Mouse (Mus musculus) fat pad, adult 2 months (tissue): ENCODE results near the gene Mylk3.

Experiments
- DNase-seq: peaks from one replicate; pipeline ENCODE4 v3.0.0-alpha.2; 2011; ENCODE audit warnings: low read depth, low spot score; ENCODE audit errors: extremely low read depth

Gene Mylk3

DNA sequence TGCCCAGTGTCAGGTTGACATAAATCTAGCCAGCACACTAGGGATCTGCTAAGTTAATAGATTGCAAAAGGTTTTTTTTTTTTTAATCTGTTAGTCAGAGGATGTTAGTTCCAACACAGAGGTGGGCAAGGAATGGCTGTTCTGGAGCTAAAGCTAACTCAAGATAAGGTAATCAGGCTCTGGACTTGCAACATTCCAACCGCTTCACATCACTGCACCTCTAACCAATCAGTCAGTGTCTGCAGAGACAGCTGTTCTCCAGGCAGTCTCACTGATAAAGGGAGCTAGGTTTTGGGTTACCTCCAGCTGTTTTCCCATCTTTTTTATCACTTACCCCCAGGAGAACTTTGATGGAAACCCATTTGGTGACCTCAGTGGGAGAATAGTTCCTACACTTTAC lies 5.3 kb upstream of the Mylk3 start:
- no peak for DNase-seq

DNA sequence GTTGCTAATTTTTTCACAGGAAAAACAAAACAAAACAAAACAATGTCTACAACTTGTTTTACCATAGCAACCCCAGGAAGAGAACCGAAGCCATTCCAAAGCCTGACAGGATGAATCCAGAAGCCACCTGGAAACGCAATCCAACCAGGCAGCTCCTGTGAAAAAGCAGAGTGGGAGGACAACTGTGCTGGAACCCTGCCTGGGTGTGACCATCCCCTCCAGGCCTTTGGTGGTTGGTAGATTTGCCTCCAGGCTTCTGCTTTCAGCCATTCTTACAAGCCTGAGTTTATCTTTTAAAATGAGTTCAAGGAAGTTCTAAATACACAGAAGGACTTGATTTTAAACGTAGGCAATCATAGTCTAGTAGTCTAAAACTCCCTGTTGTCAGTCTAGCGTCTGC lies 4.2 kb downstream of the Mylk3 start:
- DNase-seq, result no peak

DNA sequence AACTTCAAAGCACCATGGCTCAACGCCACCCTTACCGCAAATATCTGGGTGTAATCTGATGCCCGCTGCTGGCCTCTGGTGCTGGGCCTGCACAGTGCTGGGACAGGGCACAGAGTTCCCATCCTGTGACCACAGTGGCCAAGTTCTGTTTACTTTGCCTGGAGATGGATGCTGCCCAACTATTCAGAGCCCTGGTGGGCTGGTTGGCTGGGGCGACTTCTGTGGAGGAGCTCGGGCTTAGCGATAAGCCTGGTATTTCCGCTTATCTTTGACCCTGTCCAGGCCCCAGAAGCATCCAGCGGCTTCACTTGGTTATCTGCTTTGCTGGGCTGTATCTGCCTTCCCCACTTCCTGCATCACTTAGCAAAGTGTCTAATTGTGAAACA lies 5.3 kb downstream of the Mylk3 start:
- no peak for DNase-seq

DNA sequence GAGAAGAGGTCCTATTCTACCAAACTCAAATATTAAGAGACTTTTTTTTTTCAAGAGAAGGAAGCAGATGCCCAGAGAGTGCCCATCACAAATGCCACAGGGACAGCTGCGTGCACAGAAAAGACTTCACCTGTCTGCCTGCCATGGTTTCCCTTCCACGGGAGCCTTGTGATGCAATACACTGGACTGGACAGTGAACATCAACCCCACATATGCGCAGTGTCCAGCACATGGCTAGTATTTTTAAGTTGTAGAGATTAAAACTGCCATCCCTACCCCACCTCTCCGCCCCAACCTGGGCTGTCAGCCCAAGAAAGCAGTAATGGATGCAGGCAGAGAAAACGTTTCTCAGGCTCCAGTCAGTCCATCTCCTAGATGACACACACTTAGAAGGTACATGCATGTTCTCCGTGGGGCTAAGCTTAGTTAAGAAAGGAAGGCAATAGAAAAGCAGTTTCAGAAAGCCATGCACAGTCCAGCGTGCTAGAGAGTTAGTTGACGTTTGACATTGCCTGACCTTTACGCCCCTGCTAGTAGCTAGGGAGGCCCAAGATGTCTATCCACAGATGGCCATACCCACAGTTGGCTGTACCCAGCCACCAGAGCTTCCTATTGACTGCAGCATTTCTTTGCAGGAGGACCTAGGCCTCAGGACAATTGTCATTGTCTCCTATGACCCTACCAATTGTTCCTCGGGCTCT lies 5.9 kb downstream of the Mylk3 start:
- DNase-seq, result no peak

DNA sequence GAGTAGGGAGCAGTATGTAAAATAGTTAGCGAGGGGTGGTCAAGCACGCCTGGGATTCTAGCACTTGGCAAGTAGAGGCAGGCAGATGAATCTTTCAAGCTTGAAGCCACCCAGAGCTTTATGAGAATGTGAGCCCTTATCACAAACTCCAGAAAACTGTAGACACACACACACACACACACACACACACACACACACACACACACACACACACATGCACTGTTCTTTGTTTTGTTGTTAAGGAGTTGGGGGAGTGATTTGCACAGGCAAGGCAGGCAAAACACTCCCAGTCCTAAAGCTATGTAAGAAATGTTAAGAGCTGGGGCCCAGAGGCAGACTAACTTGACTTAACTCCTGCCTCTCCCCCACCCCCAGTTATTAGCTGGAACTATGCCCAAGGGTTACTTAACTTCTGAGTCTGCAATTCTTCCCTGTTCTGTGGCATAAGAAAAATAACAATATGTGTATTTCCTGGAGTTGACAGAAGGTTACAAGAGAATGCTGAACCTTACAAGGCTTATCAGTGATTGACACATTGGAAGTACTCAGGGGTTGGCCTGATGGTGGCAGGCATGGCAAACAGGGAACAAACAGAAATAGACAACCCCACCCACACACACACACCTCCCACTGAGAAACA lies 6.9 kb downstream of the Mylk3 start:
- DNase-seq, result no peak

DNA sequence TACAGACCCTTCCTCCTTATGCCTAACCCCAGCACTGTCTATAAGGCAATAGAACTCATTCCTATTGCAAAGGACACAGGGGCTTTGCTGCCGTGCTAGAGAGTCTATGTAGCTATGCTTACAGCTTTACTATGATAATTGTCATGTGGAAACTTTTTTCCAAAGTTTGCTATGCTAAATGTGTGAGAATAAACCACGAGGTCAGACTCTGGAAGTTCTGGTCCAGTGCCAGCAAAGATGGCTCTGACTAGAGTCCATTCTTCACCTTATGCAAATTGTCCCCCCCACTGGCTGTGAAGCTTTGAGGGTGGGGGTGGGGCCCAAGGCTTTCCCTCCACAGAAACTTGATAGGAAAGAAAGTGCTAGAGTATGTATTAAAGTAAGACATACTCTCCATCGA lies 9.6 kb downstream of the Mylk3 start:
- no peak for DNase-seq

DNA sequence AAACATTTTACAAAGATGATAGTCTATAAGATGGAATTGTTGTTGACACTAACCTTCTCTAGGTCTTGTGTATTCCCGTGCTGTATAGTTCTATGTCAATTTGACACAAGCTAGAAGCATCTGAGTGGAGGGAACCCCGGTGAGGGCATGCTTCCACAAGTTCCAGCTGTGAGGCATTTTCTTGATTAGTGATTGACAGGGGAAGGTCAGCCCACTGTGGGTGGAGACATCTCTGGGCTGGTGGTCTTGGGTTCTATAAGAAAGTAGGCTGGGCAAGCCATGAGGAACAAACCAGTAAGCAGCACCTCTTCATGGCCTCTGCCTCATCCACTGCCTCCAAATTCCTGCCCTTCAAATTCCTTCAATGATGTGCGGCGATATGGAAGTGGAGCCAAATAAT lies 11.9 kb downstream of the Mylk3 start:
- DNase-seq, result no peak

DNA sequence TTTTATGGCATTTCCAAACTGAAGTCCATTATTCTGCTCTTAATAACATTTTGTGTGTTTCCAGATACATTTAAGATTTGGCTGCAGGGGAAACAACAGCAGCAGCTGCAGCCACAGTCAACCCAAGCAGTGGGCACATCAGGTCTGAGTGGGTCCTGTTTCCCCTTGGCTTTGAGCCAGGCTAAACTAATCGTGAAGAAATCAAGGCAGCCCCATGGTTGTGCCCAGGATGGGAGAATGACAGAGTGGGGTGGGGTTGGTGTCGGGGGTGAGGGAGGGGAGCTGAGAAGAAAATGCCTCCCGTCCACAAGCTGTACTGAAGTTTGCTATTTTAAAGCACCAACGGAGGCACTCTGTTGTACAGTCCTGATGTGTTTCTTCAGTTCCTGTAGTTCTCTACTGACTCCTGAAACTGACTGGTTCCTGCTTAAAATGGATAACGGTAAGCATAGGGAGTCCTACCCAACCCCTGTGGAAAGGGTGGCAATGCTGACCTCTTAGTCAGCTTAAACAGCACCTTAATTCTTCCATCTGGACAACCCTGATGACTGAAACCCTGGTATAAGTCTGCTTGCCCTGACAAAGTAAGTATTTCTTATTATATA lies 12.6 kb downstream of the Mylk3 start:
- no peak for DNase-seq

DNA sequence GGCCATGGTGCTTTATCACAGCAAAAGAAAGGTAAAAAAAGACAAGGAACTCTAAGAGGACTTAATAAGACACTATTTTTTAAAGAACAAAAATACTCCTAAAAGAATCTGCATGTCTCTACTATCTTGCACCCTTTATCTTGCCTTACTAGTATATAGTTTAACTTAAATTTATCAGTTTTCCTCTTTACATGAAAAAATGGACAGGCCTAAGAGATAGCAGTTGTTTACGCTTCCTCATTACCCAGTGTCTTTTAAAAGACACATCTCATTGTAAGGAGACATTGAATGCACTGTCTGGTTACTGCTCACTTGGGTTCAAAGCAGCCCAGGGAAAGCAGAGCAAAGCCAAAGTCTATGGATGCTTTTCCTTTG lies 13.7 kb downstream of the Mylk3 start:
- DNase-seq, result no peak

DNA sequence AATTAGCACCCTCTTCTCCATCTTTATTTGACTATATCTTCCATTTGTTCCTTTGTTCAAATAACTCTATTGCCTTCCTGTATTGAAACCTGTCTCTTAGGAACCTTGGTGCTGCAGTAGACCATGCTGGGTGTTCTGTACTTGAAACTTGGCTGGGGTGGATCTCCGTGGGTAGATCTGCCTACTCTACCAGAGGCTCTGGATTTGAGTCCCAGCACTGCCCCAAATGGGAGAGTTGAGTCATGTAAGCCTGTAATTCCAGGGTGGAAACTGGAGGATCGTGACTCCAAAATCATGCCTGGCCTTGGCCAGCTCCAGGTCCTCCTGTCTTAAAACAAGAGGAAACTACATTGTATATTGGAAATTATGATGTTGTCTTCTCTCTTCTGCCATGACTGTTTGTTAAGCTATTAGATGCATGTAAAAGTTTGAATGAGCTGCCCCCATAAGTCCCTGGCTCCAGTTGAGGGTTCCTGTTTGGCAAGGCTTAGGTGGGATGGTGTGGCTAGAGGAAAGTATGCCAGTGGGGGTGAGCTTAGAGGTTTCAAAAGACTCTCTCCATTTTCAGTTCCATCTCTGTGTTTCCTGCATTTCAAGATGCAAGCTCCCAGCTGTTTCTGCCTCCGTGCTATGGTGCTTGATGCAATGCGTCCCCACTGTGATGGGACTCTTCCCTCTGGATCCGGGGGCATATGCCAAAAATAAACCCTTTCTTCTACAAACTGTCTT lies 14.2 kb downstream of the Mylk3 start:
- no peak for DNase-seq

DNA sequence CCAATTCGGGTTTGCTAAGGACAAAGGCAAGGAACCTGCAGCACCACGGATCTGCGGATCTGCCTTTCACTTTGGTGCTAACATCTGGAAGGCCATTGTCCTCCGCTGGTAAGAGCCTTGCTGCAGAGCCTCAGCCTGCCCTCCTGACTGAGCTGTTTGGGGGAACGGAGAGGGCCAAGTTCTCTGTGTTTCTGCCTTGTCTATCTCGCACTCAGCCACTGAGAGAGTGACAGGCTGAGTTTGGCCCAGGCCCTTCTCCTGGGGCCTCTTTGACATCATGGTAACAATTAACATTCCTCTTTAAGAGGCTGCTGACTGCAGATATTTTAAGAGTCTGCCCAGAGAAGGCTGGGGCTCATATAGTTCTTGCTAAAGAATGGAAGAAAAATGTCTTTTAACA lies 21.0 kb downstream of the Mylk3 start:
- DNase-seq, result no peak

DNA sequence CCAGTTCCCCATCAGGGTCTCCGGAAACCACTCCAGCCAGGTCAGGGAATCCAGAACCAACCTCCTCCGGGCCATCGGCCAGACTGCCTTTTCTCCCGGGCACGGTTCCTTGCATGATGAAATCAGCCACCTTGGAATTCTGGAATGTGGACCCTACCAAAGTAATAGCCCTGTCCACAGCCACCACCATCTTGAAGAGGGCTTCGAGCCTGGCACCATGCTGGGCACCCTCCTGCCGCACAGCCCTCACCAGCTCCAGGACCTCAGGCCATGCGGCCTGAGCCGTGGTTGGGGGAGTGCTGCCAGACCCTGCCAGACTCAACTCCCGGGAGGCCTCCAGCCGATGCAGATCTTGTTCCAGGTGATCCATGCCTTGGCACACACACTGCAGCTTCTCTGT lies 21.5 kb downstream of the Mylk3 start:
- DNase-seq, result no peak

DNA sequence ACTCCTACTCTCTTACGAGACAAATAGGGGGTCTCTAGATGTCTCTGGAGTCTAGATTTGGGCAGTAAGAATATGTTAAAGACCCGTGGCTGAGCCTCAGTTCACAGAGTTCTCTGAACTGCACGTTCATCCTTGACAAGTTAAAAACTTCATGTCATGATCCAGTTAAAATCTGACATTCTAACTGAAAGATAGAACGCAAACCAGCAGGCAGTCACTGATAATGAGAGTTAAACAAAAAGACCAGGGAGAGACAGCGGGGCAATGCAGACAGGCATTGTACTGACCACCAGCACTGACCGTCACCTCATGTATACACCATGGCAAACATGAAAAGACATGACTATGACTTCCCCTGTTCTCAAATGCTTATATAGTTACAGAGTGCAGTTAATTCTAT lies 22.7 kb downstream of the Mylk3 start:
- DNase-seq, result no peak

DNA sequence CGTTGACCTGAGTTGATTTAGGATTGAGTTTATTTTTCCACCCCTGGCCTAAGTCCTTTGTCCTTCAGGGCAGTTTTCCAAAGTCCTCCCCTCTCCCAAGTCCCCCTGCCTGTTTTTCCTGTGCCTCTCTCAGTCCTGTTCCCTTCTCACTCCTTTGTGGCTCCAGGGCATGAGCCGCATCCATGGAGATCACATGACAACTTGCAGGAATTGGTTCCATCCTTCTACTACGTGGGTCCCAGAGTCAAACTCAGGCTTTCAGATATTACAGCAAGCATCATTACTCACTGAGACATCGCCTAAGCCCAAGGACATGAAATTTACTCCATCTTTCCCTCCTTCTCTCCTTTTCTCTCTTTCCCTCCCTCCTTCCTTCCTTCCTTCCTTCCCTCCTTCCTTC lies 23.9 kb downstream of the Mylk3 start:
- DNase-seq, result no peak

DNA sequence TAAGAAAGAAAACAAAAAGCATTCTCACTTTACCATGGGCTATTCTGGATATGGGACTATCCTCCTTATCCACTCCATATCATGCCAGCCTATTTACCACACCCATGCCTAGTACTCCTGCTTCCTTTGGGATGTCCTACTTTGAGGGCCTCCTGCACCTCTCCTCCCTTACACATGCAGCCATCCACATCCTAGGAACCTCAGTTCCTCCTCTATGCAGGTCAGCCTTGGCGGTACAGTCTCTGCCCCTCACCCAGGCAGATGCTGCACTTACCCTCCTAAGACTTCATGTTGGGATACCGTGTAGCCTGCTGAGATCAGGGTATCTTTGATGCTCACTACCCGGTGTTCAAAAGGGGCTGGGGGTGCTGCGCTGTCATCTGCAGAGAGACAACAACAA lies 32.9 kb downstream of the Mylk3 start:
- no peak for DNase-seq

DNA sequence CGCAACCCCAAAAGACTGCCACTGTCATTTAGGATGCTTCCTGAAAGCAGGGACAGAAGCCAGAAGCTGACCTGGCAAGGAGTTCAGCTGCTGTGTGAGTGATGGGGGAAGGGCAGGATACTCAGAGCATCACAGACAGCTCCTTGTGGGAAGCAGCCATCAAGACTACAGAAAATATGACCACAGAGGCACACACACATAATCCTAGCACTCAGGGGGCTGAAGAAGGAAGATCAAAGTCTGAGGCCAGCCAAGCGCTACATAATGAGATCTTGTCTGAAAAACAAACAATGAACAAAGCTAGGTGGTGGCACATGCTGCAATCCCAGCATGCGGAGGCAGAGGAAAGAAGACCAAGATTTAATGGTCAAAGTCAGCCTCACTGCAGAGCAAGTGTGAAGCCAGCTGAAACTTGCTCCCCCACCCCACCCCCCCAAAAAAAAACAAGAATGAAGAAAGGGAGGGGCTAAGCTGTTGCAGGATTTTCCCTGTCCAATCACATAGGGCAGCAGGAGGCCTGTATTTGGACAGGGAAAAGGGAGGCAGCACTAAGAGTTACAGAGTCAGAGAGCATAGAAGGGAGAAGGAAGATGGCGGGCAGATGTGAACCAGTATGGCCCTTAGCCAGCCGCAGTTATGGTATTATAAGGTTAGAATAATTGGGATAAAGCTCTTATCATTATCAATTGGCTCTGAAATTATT lies 46.1 kb downstream of the Mylk3 start:
- DNase-seq, result peak; percentile 11

DNA sequence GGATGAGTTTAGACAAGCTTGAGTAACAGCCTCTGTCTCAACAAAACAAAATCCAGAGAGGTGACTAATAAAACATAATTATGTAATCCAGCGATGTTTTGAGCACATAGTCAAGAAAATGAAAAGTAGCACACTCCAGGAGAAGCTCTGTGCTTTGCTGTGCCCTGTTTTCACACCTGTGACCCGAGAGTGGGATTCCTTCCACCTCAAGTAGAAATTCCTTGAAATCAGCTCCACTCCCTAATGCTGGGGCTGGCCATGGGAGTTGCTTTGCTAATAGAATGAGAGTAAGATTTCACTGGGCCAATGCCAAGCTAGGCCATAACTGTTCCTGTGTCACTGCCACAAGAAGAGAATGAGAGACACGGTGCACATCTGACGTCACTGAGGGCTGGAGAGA lies 48.5 kb downstream of the Mylk3 start:
- no peak for DNase-seq

DNA sequence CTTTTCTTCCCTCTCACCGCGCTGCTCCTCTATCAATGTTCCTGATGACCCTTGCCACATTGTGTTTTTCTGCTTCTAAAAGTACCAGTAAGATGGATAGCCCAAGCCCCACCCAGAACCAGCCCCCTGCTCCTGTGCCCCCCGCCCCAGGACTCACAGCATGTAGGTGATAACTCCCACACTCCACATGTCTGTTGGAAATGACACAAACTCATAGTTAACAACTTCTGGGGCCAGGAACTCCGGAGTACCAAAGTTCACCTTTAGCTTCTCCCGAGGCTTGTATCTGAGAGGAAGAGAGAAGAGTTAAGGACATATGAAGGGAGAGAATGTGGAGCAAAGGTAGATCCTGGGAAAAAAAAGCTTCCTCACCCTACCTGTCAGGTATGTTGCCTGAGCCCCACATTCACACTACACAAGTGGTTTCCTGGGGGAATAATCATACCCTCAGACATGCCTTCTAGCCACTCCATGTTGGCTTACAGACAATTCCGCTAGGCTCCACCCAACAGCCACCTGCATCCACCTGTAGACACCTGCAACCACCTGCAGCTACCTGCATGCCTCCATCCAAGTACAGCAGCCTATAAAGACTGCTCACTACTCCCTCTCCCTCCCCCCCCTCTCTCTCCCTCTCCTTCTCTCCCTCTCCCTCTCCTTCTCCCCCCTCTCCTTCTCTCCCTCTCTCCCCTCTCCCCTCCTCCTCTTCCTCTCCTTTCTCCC lies 49.8 kb downstream of the Mylk3 start:
- DNase-seq, result no peak

DNA sequence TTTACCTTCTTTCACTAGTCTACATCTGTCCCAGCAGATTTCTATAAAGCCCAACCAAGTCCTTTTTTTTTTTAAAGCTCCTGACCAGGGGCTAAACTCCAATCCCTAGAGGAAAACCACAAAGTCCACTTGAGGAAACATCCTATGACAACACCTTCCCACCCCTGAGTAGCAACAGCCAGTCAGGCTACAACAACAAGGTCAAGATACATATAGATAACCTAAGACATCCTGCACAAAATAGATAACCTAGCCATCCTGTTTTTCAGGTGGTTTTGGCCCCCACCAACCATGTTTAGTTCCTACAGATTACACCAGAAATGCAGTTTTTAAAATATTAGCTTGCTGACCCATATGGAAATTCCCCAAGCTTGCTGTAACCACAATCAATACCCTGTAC lies 51.0 kb downstream of the Mylk3 start:
- DNase-seq, result no peak

DNA sequence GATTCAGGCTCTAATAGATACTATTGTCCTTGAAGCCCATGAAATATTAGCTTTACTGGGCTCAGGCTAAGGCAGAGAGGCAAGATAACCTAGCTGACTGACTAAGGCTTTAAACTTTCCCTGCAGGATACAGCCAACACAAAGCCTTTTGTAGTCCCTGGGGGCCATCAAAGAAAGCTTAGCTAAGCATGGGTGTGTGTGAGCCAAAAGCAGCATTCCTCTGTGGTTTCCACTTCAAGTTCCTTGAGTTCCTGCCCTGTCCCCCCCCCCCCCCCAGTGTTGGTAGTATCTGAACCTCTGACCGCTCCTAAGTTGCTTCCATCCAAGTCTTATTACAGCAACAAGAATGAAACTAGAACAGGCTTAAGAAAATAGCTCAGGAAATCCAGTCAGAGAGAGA lies 56.6 kb downstream of the Mylk3 start:
- DNase-seq, result no peak

DNA sequence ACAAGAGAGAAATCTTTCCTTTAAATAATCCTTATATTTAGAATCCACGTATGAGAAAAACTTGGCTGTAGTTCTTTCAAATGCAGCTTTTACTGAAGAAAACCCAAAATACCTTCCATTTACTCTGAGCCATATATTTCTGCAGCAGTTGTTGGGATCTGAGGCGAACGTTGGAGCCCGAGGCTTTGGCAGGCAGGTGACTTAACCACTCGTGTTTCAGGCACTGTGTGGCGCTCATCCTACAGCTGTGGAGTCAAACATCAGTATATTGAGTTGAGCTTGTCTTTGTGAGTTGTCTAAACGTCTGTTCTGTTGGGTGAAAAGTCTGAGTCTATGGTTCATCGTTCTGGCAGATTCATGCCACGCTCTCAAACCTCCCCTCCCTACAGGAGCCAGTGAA lies 59.1 kb downstream of the Mylk3 start:
- DNase-seq, result no peak
